Mouse (Mus musculus) bone marrow macrophage, adult 2 months (primary cell): ENCODE results near the gene Tcf7l1. TPM values are rescaled to one million over a fixed set of nuclear protein-coding genes. Genes with fewer than 3 reads are reported as not detected.

Experiments used
- H3K27ac ChIP-seq: 2 replicates; pipeline ENCODE4 v1.5.1; 2012; ENCODE audit warnings: low read depth, low read length; ENCODE audit not compliant: insufficient read depth
- H3K4me1 ChIP-seq: 2 replicates; pipeline ENCODE4 v1.6.1; 2012; ENCODE audit warnings: low read length; ENCODE audit not compliant: control insufficient read depth, insufficient read depth
- H3K4me3 ChIP-seq: 2 replicates; pipeline ENCODE4 v1.5.1; 2012; ENCODE audit warnings: mild to moderate bottlenecking, low read length, moderate library complexity; ENCODE audit not compliant: insufficient read depth
- CTCF ChIP-seq: IDR thresholded peaks from 2 replicates; pipeline ENCODE4 v1.5.1; 2012; ENCODE audit warnings: low read depth, mild to moderate bottlenecking, low read length, moderate library complexity
- POLR2A ChIP-seq: IDR thresholded peaks from 2 replicates; pipeline ENCODE4 v1.6.1; 2012; ENCODE audit warnings: mild to moderate bottlenecking, low read depth, low read length, borderline replicate concordance
- polyA plus RNA-seq: library from polyadenylated mRNA; stranded (reverse); fragments of >200 nt; gene quantifications from 2 replicates; pipeline ENCODE4 v1.2.4, GENCODE M21; 2012; ENCODE audit not compliant: missing spikeins, insufficient read depth, insufficient read length

Tcf7l1 gene
- polyA plus RNA-seq, 1 experiment, result 0.42 TPM

GRCm38 (mm10) chr6:72597083-72597874 is 191.8 kb downstream of the Tcf7l1 start:
- TF ChIP-seq CTCF (no peak), POLR2A (no peak)
- Histone ChIP-seq H3K4me3 (peak overlapping the region; percentile 89), H3K4me1 (peaks cover 13% of the 10 kb centered on the region), H3K27ac (no peak overlapping the region)

- Histone ChIP-seq H3K27ac (no peak overlapping the region), H3K4me3 (no peak overlapping the region), H3K4me1 (peaks cover 5% of the 10 kb centered on the region; the same call in 1 of the 2 replicates)
- TF ChIP-seq POLR2A (no peak), CTCF (no peak)
Measured at GRCm38 (mm10) chr6:72593914-72594313, 195.1 kb downstream of the Tcf7l1 start.

- peaks cover 5% of the 10 kb centered on the region; the same call in 1 of the 2 replicates for H3K4me1 ChIP-seq
- H3K4me3 ChIP-seq, result no peak overlapping the region
- no peak overlapping the region for H3K27ac ChIP-seq
- no peak for TF ChIP-seq CTCF
- no peak for TF ChIP-seq POLR2A
Measured at GRCm38 (mm10) chr6:72593011-72593803, 195.8 kb downstream of the Tcf7l1 start.

GRCm38 (mm10) chr6:72590111-72590510 is 198.9 kb downstream of the Tcf7l1 start:
- H3K4me1 ChIP-seq, result no peaks in the 10 kb centered on the region
- H3K4me3 ChIP-seq, result no peak overlapping the region
- TF ChIP-seq CTCF (no peak), POLR2A (no peak)
- H3K27ac ChIP-seq, result no peak overlapping the region

GRCm38 (mm10) chr6:72588307-72588706 is 200.7 kb downstream of the Tcf7l1 start:
- Histone ChIP-seq H3K4me1 (no peaks in the 10 kb centered on the region), H3K4me3 (no peak overlapping the region), H3K27ac (no peak overlapping the region)
- TF ChIP-seq CTCF (no peak), POLR2A (no peak)

- Histone ChIP-seq H3K4me3 (no peak overlapping the region), H3K27ac (no peak overlapping the region), H3K4me1 (no peaks in the 10 kb centered on the region)
- TF ChIP-seq POLR2A (no peak), CTCF (no peak)
Measured at GRCm38 (mm10) chr6:72586701-72587100, 202.4 kb downstream of the Tcf7l1 start.

- Histone ChIP-seq H3K27ac (no peak overlapping the region), H3K4me3 (no peak overlapping the region), H3K4me1 (no peaks in the 10 kb centered on the region)
- no peak for TF ChIP-seq POLR2A
- no peak for TF ChIP-seq CTCF
Measured at GRCm38 (mm10) chr6:72584154-72584553, 204.9 kb downstream of the Tcf7l1 start.

- Histone ChIP-seq H3K4me1 (no peaks in the 10 kb centered on the region), H3K4me3 (no peak overlapping the region), H3K27ac (no peak overlapping the region)
- TF ChIP-seq POLR2A, result no peak
- TF ChIP-seq CTCF, result no peak
Measured at GRCm38 (mm10) chr6:72583211-72583839, 205.7 kb downstream of the Tcf7l1 start.

GRCm38 (mm10) chr6:72581625-72582382 is 207.2 kb downstream of the Tcf7l1 start:
- H3K4me3 ChIP-seq, result no peak overlapping the region
- TF ChIP-seq CTCF (no peak), POLR2A (no peak)
- no peaks in the 10 kb centered on the region for H3K4me1 ChIP-seq
- H3K27ac ChIP-seq, result no peak overlapping the region

Other genes with a start within 250 kb of the Tcf7l1 start
- 788 and 835 TPM in 2 replicates for gene Capg, start 244.9 kb downstream of the Tcf7l1 start, polyA plus RNA-seq
- gene Elmod3, start 190.8 kb downstream of the Tcf7l1 start, polyA plus RNA-seq, result 12.0 and 12.6 TPM in 2 replicates
- 15.7 and 21.3 TPM in 2 replicates for gene Retsat, start 190.8 kb downstream of the Tcf7l1 start, polyA plus RNA-seq
- 80.0 and 87.9 TPM in 2 replicates for gene Tgoln1, start 172.3 kb downstream of the Tcf7l1 start, polyA plus RNA-seq
- gene Kcmf1, start 110.7 kb upstream of the Tcf7l1 start, polyA plus RNA-seq, result 73.8 and 76.3 TPM in 2 replicates
- gene Tmsb10, start 169.5 kb upstream of the Tcf7l1 start, polyA plus RNA-seq, result 394 and 410 TPM in 2 replicates